ENCODE assay signal across 21 mouse cellular contexts in genomic region chr17:83786418-83786817, GRCm38 (mm10).
DNase-seq lines count a peak whose midpoint lies in the region; ATAC-seq and TF ChIP-seq lines count a peak whose summit lies in the region.
"Had no signal": no experiment of that assay in that cellular context is flagged by ENCODE, and none has a peak within 500 bp of the region (broad histone marks: within the 10 kb centered on the region; RNA-seq: fewer than 3 reads in every experiment).

No protein-coding gene starts in this region.

- H3K79me2 ChIP-seq in liver, adult 2 months (ENCODE audit: control insufficient read depth, insufficient read depth, low read length) = no peaks in the 10 kb centered on the region

- no peak for TF ChIP-seq EP300 in liver, embryonic 14.5 days (IDR thresholded peaks at IDR 0.05; ENCODE audit: low read depth)

- peaks cover 17% of the 10 kb centered on the region; the same call in 1 of the 2 replicates for H3K36me3 ChIP-seq in liver, adult 2 months (ENCODE audit: control insufficient read depth, insufficient read depth, low read length)
- H3K36me3 ChIP-seq in liver, embryonic 14.5 days (replicated peaks; ENCODE audit: control insufficient read depth, insufficient read depth, low read depth) = peaks cover 22% of the 10 kb centered on the region
- peaks cover 26% of the 10 kb centered on the region for H3K36me3 ChIP-seq in kidney, embryonic 16.5 days (ENCODE audit: insufficient read depth, low read length)
- H3K36me3 ChIP-seq: forebrain, embryonic 15.5 days had no signal

- H3K27ac ChIP-seq in liver, adult 2 months (replicated peaks; ENCODE audit: insufficient read depth, low read depth, low read length) = no peak overlapping the region
- peak overlapping the region; percentile 9; the same call in 1 of the 2 replicates for H3K27ac ChIP-seq in bone marrow, adult 2 months (ENCODE audit: control insufficient read depth, insufficient read depth, low read depth, low read length, poor library complexity)
- H3K27ac ChIP-seq in liver, embryonic 14.5 days = no peak overlapping the region
- H3K27ac ChIP-seq in kidney, embryonic 16.5 days (ENCODE audit: low read length) = no peak overlapping the region
- H3K27ac ChIP-seq: embryonic facial prominence, embryonic 12.5 days; forebrain, embryonic 15.5 days; heart, embryonic 13.5 days; hindbrain, embryonic 12.5 days had no signal

- no peaks in the 10 kb centered on the region for H3K9me3 ChIP-seq in liver, embryonic 14.5 days (ENCODE audit: control insufficient read depth, low read length)
- H3K9me3 ChIP-seq in kidney, embryonic 16.5 days (ENCODE audit: low read length) = no peaks in the 10 kb centered on the region
- H3K9me3 ChIP-seq: embryonic facial prominence, embryonic 12.5 days; forebrain, embryonic 15.5 days; heart, embryonic 13.5 days; hindbrain, embryonic 12.5 days had no signal

- TF ChIP-seq POLR2A in liver, adult 2 months (IDR thresholded peaks at IDR 0.05; ENCODE audit: extremely low read depth, insufficient read depth, low read length) = no peak
- no peak for TF ChIP-seq POLR2A in bone marrow, adult 2 months (IDR thresholded peaks at IDR 0.05; ENCODE audit: borderline replicate concordance, control insufficient read depth, low read depth, low read length)

- no peak for TF ChIP-seq CTCF in liver, adult 2 months (IDR thresholded peaks at IDR 0.05; ENCODE audit: low read depth, low read length)
- no peak for TF ChIP-seq CTCF in bone marrow, adult 2 months (IDR thresholded peaks at IDR 0.05; ENCODE audit: control insufficient read depth, insufficient read depth, low read length)
- no peak for TF ChIP-seq CTCF in liver, embryonic 14.5 days (IDR thresholded peaks at IDR 0.05; ENCODE audit: low read depth)

- peak; percentile 24 for ATAC-seq in liver, embryonic 14.5 days (ENCODE audit: insufficient read depth)
- no peak for ATAC-seq in kidney, embryonic 16.5 days (ENCODE audit: low FRiP score, low TSS enrichment)
- ATAC-seq: activated CD4-positive, CD25-positive, alpha-beta regulatory T cell, adult 4 months; forebrain, embryonic 15.5 days; hindbrain, embryonic 16.5 days; Patski had no signal

- H3K4me3 ChIP-seq in liver, adult 2 months (ENCODE audit: insufficient read depth, low read depth, low read length) = no peak overlapping the region
- no peak overlapping the region for H3K4me3 ChIP-seq in bone marrow, adult 2 months (replicated peaks; ENCODE audit: control insufficient read depth, low read depth, low read length)
- H3K4me3 ChIP-seq in liver, embryonic 14.5 days (ENCODE audit: insufficient read depth in 1 of 2, low read depth in 2 of 2, low read length in 2 of 2) = no peak overlapping the region
- no peak overlapping the region for H3K4me3 ChIP-seq in kidney, embryonic 16.5 days (ENCODE audit: low read length)
- H3K4me3 ChIP-seq: embryonic facial prominence, embryonic 12.5 days; forebrain, embryonic 15.5 days; heart, embryonic 13.5 days; hindbrain, embryonic 12.5 days had no signal

- peak; percentile 88 for DNase-seq in liver, adult 2 months (ENCODE audit: extremely low read depth, low read depth, low spot score)
- DNase-seq in liver = no peak
- DNase-seq in liver, embryonic 14.5 days (ENCODE audit: low read depth in 3 of 3, low spot score in 3 of 3) = no peak
- DNase-seq in layer of hippocampus, adult 18-20 months (ENCODE audit: low spot score in 2 of 2) = no peak
- DNase-seq in layer of hippocampus, postnatal 36 days = no peak
- DNase-seq: adrenal gland, postnatal 36 days; cerebellum, adult 11 months; cerebellum, adult 8-10 months; cerebellum, postnatal 14 days; gastrocnemius, postnatal 14 days; heart, postnatal 4 days had no signal

- 31% methylated on average over 6 of the region's 6 CpGs for WGBS in liver, adult 2 months
- 71% methylated on average over 6 of the region's 6 CpGs for WGBS in bone marrow, adult 2 months
- WGBS in liver, embryonic 14.5 days (ENCODE audit: insufficient replicate concordance) = 80% methylated on average over 6 of the region's 6 CpGs
- WGBS in kidney, embryonic 16.5 days = 90% methylated on average over 6 of the region's 6 CpGs

- no peak overlapping the region for H3K9ac ChIP-seq in liver, adult 2 months (ENCODE audit: low read depth, low read length)
- no peak overlapping the region for H3K9ac ChIP-seq in liver, embryonic 14.5 days (replicated peaks)
- H3K9ac ChIP-seq in kidney, embryonic 16.5 days (replicated peaks; ENCODE audit: low read length) = no peak overlapping the region
- H3K9ac ChIP-seq: embryonic facial prominence, embryonic 12.5 days; forebrain, embryonic 15.5 days; heart, embryonic 13.5 days; hindbrain, embryonic 12.5 days had no signal

- no peak overlapping the region for H3K4me2 ChIP-seq in liver, embryonic 14.5 days (ENCODE audit: low read depth)
- no peak overlapping the region for H3K4me2 ChIP-seq in kidney, embryonic 16.5 days (replicated peaks; ENCODE audit: low read depth, low read length)
- H3K4me2 ChIP-seq: embryonic facial prominence, embryonic 12.5 days; forebrain, embryonic 15.5 days; heart, embryonic 13.5 days; hindbrain, embryonic 12.5 days had no signal

- H3K4me1 ChIP-seq in liver, adult 2 months (ENCODE audit: control insufficient read depth, insufficient read depth, low read length) = no peaks in the 10 kb centered on the region
- H3K4me1 ChIP-seq in bone marrow, adult 2 months (ENCODE audit: control insufficient read depth, insufficient read depth, low read length) = peaks cover 9% of the 10 kb centered on the region
- H3K4me1 ChIP-seq in liver, embryonic 14.5 days (replicated peaks; ENCODE audit: control insufficient read depth in 2 of 2, insufficient read depth in 2 of 2, low read length in 1 of 2) = peaks cover 0 to 5% of the 10 kb centered on the region in 2 experiments; a peak in 1 of 4 replicates
- no peaks in the 10 kb centered on the region for H3K4me1 ChIP-seq in kidney, embryonic 16.5 days (ENCODE audit: insufficient read depth, low read length)
- H3K4me1 ChIP-seq: hindbrain, embryonic 12.5 days had no signal

- H3K27me3 ChIP-seq in liver, adult 2 months (ENCODE audit: control insufficient read depth, insufficient read depth, low read length) = no peaks in the 10 kb centered on the region
- H3K27me3 ChIP-seq in liver, embryonic 14.5 days (ENCODE audit: control insufficient read depth, insufficient read depth, low read length) = no peaks in the 10 kb centered on the region
- H3K27me3 ChIP-seq in kidney, embryonic 16.5 days (ENCODE audit: insufficient read depth, low read length) = no peaks in the 10 kb centered on the region
- H3K27me3 ChIP-seq: CH12.LX; embryonic facial prominence, embryonic 12.5 days; forebrain, embryonic 15.5 days; heart, embryonic 13.5 days; hindbrain, embryonic 12.5 days; Patski had no signal
